Mouse (Mus musculus) lung, adult 2 months (tissue): ENCODE data around the gene Arglu1.

Experiments used
- CTCF ChIP-seq: fragments of 200-500 bp; IDR thresholded peaks from 2 replicates; pipeline ENCODE4 v1.5.1; 2011; ENCODE audit warnings: mild to moderate bottlenecking, low read length, control low read depth; ENCODE audit not compliant: insufficient read depth
- POLR2A ChIP-seq: fragments of 200-500 bp; IDR thresholded peaks from 2 replicates; pipeline ENCODE4 v1.6.1; 2011; ENCODE audit warnings: low read depth, mild to moderate bottlenecking, control low read depth, low read length, borderline replicate concordance; ENCODE audit errors: extremely low read depth

- no peak for TF ChIP-seq CTCF
- no peak for TF ChIP-seq POLR2A
These were observed 10.5 kb upstream of the Arglu1 start for GRCm38 (mm10) chr8:8700821-8701220.
